Mouse (Mus musculus): Measurements from ENCODE around the gene Vkorc1. TPM values are rescaled to one million over a fixed set of nuclear protein-coding genes. Genes with fewer than 3 reads are reported as not detected.
"Not testable (repeated sequence)": the region's sequence is repeated elsewhere in the genome, so short reads cannot be mapped to it uniquely, and the experiment has no call there.

The Vkorc1 gene
- polyA plus RNA-seq, 1 experiment from 2014 or later, result 47.8 TPM

DNA sequence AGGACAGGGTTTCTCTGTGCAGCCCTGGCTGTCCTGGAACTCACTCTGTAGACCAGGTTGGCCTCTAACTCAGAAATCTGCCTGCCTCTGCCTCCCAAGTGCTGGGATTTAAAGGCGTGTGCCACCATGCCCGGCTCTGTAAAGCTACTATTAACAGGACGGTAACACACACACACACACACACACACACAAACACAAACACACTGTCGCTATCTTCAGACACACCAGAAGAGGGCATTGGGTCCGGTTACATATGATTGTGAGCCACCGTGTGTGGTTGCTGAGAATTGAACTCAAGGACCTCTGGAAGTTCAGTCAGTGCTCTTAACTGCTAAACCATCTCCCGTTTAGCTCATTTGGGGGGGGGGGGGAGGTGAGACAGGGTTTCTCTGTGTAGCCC lies 474 bp upstream of the Vkorc1 start:
- H3K4me1 ChIP-seq (replicated peaks; ENCODE audit: control insufficient read depth, insufficient read depth, low read length); H3K4me3 ChIP-seq (ENCODE audit: low read depth, low read length); H3K9ac ChIP-seq (ENCODE audit: low read length); DNase-seq (ENCODE audit: low spot score); ATAC-seq (replicated peaks; ENCODE audit: low FRiP score); H3K27me3 ChIP-seq (ENCODE audit: control insufficient read depth, insufficient read depth, low read length); H3K9me3 ChIP-seq (ENCODE audit: control insufficient read depth, low read length); H3K27ac ChIP-seq (ENCODE audit: low read depth, low read length); H3K36me3 ChIP-seq (ENCODE audit: control insufficient read depth, insufficient read depth, low read length): not testable (repeated sequence)
- H3K4me2 ChIP-seq (ENCODE audit: low read depth, low read length, severe bottlenecking), result peak overlapping the region; percentile 24; the same call in 1 of the 2 replicates
- WGBS, result 66% methylated on average over 7 of the region's 7 CpGs

DNA sequence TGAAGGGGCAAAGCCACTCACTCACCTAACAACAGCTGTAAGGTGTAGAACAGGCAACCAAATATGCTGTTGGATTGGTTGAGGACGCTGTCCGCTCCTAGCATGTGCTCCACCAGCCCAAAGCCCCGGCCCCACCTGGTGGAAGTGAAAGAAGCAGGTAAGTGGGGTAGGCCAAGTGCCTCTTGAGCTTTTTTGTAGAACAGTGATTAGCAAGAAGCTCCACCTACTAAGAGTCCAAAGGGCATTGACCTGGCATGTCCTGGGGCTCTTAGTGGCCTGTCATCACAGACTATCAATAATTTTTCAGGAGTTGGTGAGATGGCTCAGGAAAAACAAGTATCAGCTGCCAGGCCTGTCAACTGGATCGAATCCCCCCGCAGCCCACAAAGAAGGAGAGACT lies 937 bp downstream of the Vkorc1 start:
- Histone ChIP-seq H3K27me3 (ENCODE audit: control insufficient read depth, insufficient read depth, low read length) (no peaks in the 10 kb centered on the region), H3K4me2 (ENCODE audit: low read depth, low read length, severe bottlenecking) (peak overlapping the region; percentile 83; the same call in 1 of the 2 replicates), H3K4me3 (ENCODE audit: low read depth, low read length) (peak overlapping the region; percentile 48; the same call in 1 of the 2 replicates), H3K4me1 (replicated peaks; ENCODE audit: control insufficient read depth, insufficient read depth, low read length) (0 out of 2 replicates have a peak, but pooled peaks cover 6% of the 10 kb centered on the region), H3K9ac (ENCODE audit: low read length) (no peak overlapping the region; the same call in 1 of the 2 replicates), H3K27ac (ENCODE audit: low read depth, low read length) (no peak overlapping the region), H3K36me3 (ENCODE audit: control insufficient read depth, insufficient read depth, low read length) (no peaks in the 10 kb centered on the region; the same call in 1 of the 2 replicates), H3K9me3 (ENCODE audit: control insufficient read depth, low read length) (no peaks in the 10 kb centered on the region)
- 82% methylated on average over 5 of the region's 5 CpGs for WGBS
- DNase-seq (ENCODE audit: low spot score) (no peak), ATAC-seq (replicated peaks; ENCODE audit: low FRiP score) (no peak)

DNA sequence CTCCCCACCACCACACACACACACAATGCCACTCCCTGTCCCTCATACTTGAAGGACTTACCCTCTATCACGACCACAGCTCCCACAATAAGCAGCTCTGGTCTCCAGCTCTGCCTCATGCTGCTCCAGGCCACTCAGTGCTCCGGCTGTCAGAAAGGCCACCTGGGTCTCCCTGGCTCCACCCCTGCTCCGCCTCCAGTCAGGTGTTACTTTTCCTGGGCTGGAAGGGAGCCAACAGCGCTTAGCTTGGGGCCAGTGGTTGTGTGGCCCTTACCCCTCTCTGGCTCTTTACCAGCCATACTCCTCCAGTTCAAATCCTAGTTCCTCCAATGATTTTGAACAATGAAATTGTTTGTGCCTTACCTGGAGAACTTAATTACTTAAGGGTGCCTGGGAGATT lies 4.6 kb downstream of the Vkorc1 start, which contains the start of gene Prss53:
Gene Prss53, minus strand, starts transcription at position 173 of the 400 bp plus-strand sequence.
- Histone ChIP-seq H3K9ac (ENCODE audit: low read length) (no peak within 1 kb of the TSS), H3K27ac (ENCODE audit: low read depth, low read length) (no peak within 1 kb of the TSS), H3K27me3 (ENCODE audit: control insufficient read depth, insufficient read depth, low read length) (no peaks in the 10 kb centered on the region), H3K4me3 (ENCODE audit: low read depth, low read length) (no peak within 1 kb of the TSS), H3K4me2 (ENCODE audit: low read depth, low read length, severe bottlenecking) (no peak within 1 kb of the TSS), H3K9me3 (ENCODE audit: control insufficient read depth, low read length) (no peaks in the 10 kb centered on the region), H3K4me1 (replicated peaks; ENCODE audit: control insufficient read depth, insufficient read depth, low read length) (0 out of 2 replicates have a peak, but pooled peaks cover 6% of the 10 kb centered on the region), H3K36me3 (ENCODE audit: control insufficient read depth, insufficient read depth, low read length) (no peaks in the 10 kb centered on the region; the same call in none of the 2 replicates)
- DNase-seq (ENCODE audit: low spot score), result no peak
- WGBS, result 38% methylated on average over 4 of the region's 4 CpGs
- ATAC-seq (replicated peaks; ENCODE audit: low FRiP score), result no peak

DNA sequence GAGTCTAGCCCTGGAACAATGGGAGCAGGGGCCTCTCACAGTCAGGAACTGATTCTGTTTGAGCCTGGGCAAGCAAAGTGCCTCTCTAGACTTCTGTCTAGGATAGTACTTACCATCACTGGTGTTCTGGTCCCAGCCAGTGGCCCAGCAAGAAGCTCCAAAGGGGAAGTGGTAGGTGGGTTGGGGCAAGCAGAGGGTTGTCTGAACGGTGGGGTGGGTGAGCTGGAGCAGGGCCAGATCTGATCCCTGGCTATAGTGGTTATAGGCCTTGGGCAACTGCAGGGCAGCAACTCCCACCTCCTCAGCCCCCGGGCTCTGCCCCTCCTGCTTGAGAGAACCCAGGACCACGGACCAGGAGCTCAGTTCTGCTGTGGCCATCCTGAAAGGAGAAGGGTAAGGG lies 6.6 kb downstream of the Vkorc1 start:
- ATAC-seq (replicated peaks; ENCODE audit: low FRiP score) (no peak), DNase-seq (ENCODE audit: low spot score) (no peak)
- Histone ChIP-seq H3K9me3 (ENCODE audit: control insufficient read depth, low read length) (no peaks in the 10 kb centered on the region), H3K4me2 (ENCODE audit: low read depth, low read length, severe bottlenecking) (no peak overlapping the region), H3K27me3 (ENCODE audit: control insufficient read depth, insufficient read depth, low read length) (no peaks in the 10 kb centered on the region), H3K4me1 (replicated peaks; ENCODE audit: control insufficient read depth, insufficient read depth, low read length) (no peaks in the 10 kb centered on the region), H3K9ac (ENCODE audit: low read length) (no peak overlapping the region), H3K4me3 (ENCODE audit: low read depth, low read length) (no peak overlapping the region), H3K36me3 (ENCODE audit: control insufficient read depth, insufficient read depth, low read length) (peaks cover 2% of the 10 kb centered on the region), H3K27ac (ENCODE audit: low read depth, low read length) (no peak overlapping the region)
- 83% methylated on average over 3 of the region's 3 CpGs for WGBS

DNA sequence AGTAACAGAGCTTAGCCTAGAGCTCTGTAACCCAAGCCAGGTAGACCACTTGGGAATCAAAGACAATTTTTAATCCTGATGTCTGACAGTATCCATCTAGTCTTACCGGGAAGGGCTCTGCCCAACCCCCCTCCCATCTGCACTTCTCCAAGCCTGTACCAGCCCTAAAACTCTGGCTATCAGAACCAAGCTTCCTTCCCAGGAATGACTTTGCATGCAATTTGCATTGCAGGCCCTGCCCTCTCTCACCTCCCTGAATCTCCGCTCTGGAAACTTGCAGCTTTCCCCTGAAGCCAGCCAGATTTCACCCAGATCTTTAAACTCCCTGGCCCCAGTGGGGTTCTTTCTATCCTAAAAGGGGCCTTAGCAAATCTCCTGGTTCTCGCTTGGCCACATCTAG lies 7.6 kb downstream of the Vkorc1 start:
- no peak overlapping the region for H3K4me3 ChIP-seq (ENCODE audit: low read depth, low read length)
- H3K27ac ChIP-seq (ENCODE audit: low read depth, low read length), result no peak overlapping the region
- peaks cover 10% of the 10 kb centered on the region for H3K36me3 ChIP-seq (ENCODE audit: control insufficient read depth, insufficient read depth, low read length)
- H3K9me3 ChIP-seq (ENCODE audit: control insufficient read depth, low read length), result no peaks in the 10 kb centered on the region
- no peak overlapping the region for H3K9ac ChIP-seq (ENCODE audit: low read length)
- no peaks in the 10 kb centered on the region for H3K27me3 ChIP-seq (ENCODE audit: control insufficient read depth, insufficient read depth, low read length)
- no peaks in the 10 kb centered on the region; the same call in 1 of the 2 replicates for H3K4me1 ChIP-seq (replicated peaks; ENCODE audit: control insufficient read depth, insufficient read depth, low read length)
- ATAC-seq (replicated peaks; ENCODE audit: low FRiP score), result no peak
- 81% methylated on average over 3 of the region's 3 CpGs for WGBS
- DNase-seq (ENCODE audit: low spot score), result no peak
- no peak overlapping the region for H3K4me2 ChIP-seq (ENCODE audit: low read depth, low read length, severe bottlenecking)

DNA sequence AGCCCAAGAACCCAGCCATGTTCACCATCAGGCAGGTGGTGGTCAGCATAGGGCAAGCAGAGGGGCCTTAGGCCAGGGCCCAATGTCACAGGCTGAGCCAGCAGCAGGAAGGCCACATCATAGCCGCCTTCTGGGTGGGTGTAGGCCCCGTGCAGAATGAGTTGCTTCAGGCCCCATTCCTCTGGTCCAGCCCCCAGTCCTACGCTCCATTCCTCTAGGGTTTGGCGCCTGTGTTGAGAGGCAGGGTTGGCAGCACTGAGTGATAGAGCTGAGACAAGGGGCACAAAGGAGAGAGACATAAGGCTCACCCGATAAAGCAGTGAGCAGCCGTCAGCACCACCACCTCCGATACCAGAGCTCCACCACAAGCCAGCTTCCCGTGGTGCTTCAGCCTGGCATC lies 8.2 kb downstream of the Vkorc1 start:
- WGBS, result 92% methylated on average over 8 of the region's 8 CpGs
- DNase-seq (ENCODE audit: low spot score) (no peak), ATAC-seq (replicated peaks; ENCODE audit: low FRiP score) (no peak)
- H3K27me3 ChIP-seq (ENCODE audit: control insufficient read depth, insufficient read depth, low read length), result no peaks in the 10 kb centered on the region
- peaks cover 16% of the 10 kb centered on the region for H3K36me3 ChIP-seq (ENCODE audit: control insufficient read depth, insufficient read depth, low read length)
- H3K9ac ChIP-seq (ENCODE audit: low read length), result no peak overlapping the region
- H3K27ac ChIP-seq (ENCODE audit: low read depth, low read length), result no peak overlapping the region
- no peaks in the 10 kb centered on the region; the same call in 1 of the 2 replicates for H3K4me1 ChIP-seq (replicated peaks; ENCODE audit: control insufficient read depth, insufficient read depth, low read length)
- no peaks in the 10 kb centered on the region for H3K9me3 ChIP-seq (ENCODE audit: control insufficient read depth, low read length)
- no peak overlapping the region for H3K4me3 ChIP-seq (ENCODE audit: low read depth, low read length)
- no peak overlapping the region for H3K4me2 ChIP-seq (ENCODE audit: low read depth, low read length, severe bottlenecking)

DNA sequence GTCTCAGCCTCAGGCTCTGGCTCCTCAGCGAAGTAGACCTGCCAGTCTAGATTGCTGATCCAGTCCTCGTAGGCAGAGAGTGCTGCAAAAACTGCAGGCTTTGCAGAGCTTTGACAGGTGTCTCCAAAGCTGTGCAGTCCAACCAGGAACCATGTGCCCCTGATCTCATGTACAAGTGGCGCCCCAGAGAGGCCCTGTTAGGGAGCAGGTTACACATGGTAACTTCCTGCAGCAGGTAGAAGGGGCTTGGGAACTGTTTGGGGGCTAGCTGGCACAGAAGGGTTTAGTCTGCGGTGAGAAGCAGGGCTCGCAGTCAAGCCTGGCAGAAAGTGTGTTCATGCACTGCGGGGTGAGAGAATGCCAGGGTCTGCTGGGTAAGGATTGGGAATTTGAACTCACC lies 8.9 kb downstream of the Vkorc1 start:
- H3K27me3 ChIP-seq (ENCODE audit: control insufficient read depth, insufficient read depth, low read length), result no peaks in the 10 kb centered on the region
- DNase-seq (ENCODE audit: low spot score), result no peak
- no peak overlapping the region for H3K27ac ChIP-seq (ENCODE audit: low read depth, low read length)
- H3K4me3 ChIP-seq (ENCODE audit: low read depth, low read length), result no peak overlapping the region
- 93% methylated on average over 6 of the region's 6 CpGs for WGBS
- ATAC-seq (replicated peaks; ENCODE audit: low FRiP score), result no peak
- H3K36me3 ChIP-seq (ENCODE audit: control insufficient read depth, insufficient read depth, low read length), result peaks cover 22% of the 10 kb centered on the region
- H3K4me2 ChIP-seq (ENCODE audit: low read depth, low read length, severe bottlenecking), result no peak overlapping the region
- H3K9me3 ChIP-seq (ENCODE audit: control insufficient read depth, low read length), result no peaks in the 10 kb centered on the region
- no peaks in the 10 kb centered on the region; the same call in 1 of the 2 replicates for H3K4me1 ChIP-seq (replicated peaks; ENCODE audit: control insufficient read depth, insufficient read depth, low read length)
- H3K9ac ChIP-seq (ENCODE audit: low read length), result no peak overlapping the region

DNA sequence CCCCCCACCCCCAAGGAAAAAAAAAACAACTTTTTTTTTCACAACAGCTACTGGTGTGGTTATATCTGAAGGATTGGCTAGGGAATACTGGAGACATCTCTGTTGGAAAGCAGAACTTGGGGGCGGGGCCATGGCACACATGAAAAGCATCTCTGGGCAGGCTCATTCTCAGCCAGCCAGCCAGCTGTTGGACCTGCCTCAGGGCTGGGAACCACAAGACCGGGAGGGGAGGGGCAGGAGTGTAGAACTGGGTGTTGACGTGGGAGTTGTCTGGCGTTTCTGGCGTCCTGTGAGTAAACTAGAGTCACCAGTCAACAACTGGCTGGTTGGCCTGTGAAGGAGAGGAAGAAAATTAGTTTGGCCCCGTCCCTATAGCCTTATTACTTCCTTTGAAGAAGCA lies 9.5 kb downstream of the Vkorc1 start:
- no peak overlapping the region for H3K9ac ChIP-seq (ENCODE audit: low read length)
- H3K4me3 ChIP-seq (ENCODE audit: low read depth, low read length), result no peak overlapping the region
- H3K27me3 ChIP-seq (ENCODE audit: control insufficient read depth, insufficient read depth, low read length), result no peaks in the 10 kb centered on the region
- no peak for ATAC-seq (replicated peaks; ENCODE audit: low FRiP score)
- peaks cover 28% of the 10 kb centered on the region for H3K36me3 ChIP-seq (ENCODE audit: control insufficient read depth, insufficient read depth, low read length)
- no peaks in the 10 kb centered on the region; the same call in 1 of the 2 replicates for H3K4me1 ChIP-seq (replicated peaks; ENCODE audit: control insufficient read depth, insufficient read depth, low read length)
- DNase-seq (ENCODE audit: low spot score), result no peak
- WGBS, result 85% methylated on average over 6 of the region's 6 CpGs
- no peak overlapping the region for H3K4me2 ChIP-seq (ENCODE audit: low read depth, low read length, severe bottlenecking)
- H3K27ac ChIP-seq (ENCODE audit: low read depth, low read length), result no peak overlapping the region
- H3K9me3 ChIP-seq (ENCODE audit: control insufficient read depth, low read length), result no peaks in the 10 kb centered on the region

DNA sequence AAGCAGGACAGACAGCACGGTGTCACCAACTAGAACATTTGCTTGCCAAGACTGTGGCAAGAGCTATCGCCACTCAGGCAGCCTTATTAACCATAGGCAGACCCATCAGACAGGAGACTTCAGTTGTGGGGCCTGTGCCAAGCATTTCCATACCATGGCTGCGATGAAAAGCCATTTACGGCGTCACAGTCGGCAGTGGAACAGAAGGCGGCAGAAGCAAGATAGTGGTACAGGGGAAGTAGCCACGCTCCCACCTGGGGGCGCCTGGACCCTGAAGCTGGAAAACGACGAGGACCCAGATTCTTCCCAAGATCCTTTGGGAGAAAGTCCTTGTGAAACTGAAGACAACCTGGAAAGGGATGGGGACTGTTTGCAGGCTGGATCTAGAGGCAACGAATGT lies 15.0 kb downstream of the Vkorc1 start:
- H3K4me3 ChIP-seq (ENCODE audit: low read depth, low read length), result no peak overlapping the region
- peaks cover 45% of the 10 kb centered on the region for H3K36me3 ChIP-seq (ENCODE audit: control insufficient read depth, insufficient read depth, low read length)
- H3K9ac ChIP-seq (ENCODE audit: low read length), result no peak overlapping the region
- H3K9me3 ChIP-seq (ENCODE audit: control insufficient read depth, low read length), result no peaks in the 10 kb centered on the region
- no peak overlapping the region for H3K27ac ChIP-seq (ENCODE audit: low read depth, low read length)
- DNase-seq (ENCODE audit: low spot score) (no peak), ATAC-seq (replicated peaks; ENCODE audit: low FRiP score) (no peak)
- no peak overlapping the region for H3K4me2 ChIP-seq (ENCODE audit: low read depth, low read length, severe bottlenecking)
- WGBS, result 89% methylated on average over 12 of the region's 12 CpGs
- peaks cover 6% of the 10 kb centered on the region for H3K4me1 ChIP-seq (replicated peaks; ENCODE audit: control insufficient read depth, insufficient read depth, low read length)
- no peaks in the 10 kb centered on the region for H3K27me3 ChIP-seq (ENCODE audit: control insufficient read depth, insufficient read depth, low read length)

Measured in forebrain, embryonic 11.5 days (tissue).